Mouse (Mus musculus): ENCODE data around the gene Fam83f.
A peak's percentile ranks its signal among the peaks of the same experiment; 100 is the strongest.
"Not testable (repeated sequence)": the region's sequence is repeated elsewhere in the genome, so short reads cannot be mapped to it uniquely, and the experiment has no call there.

The Fam83f gene

DNA sequence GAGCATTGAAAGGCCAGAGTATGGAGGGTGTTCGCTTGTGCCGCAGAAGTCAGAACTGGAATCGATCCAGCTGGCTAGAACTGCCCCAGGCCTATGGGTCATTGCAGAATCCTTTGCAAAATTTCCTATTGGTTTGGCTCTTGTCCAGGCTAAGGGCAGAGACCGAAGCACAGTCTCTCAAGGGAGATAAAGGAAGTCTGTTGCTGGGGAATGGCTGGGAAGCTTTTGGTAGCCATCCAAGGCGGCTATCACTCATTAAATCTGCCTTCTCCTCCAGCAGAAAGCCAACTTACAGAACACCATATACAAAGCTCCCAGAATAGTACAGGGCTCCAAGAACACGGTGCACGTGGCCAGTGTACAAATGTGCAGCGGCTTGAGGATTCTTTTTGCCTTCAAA lies 35.4 kb downstream of the Fam83f start:
- DNase-seq = no peak

DNA sequence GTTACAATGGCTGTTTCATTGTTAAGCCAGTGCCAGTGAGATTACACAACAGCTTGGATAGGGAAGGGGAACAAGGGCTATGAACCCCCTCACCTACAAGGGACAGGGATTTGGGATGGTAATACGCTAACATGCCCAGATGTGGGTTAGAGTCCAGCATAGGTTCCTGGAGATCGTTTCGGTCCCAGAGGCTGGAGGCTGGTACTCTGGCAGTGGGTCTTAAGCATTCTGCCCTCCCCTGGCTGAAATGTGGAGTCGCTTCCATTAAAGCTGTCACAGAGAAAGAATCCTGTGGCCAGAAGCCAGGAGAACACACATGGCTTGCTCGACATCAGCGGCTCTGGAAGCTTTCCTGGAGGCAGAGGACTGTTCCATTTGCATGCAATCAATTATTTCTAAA lies 37.9 kb downstream of the Fam83f start:
- DNase-seq = no peak

- no peak for DNase-seq
Observed at GRCm38 (mm10) chr15:80710257-80710607, 38.6 kb downstream of the Fam83f start.

DNA sequence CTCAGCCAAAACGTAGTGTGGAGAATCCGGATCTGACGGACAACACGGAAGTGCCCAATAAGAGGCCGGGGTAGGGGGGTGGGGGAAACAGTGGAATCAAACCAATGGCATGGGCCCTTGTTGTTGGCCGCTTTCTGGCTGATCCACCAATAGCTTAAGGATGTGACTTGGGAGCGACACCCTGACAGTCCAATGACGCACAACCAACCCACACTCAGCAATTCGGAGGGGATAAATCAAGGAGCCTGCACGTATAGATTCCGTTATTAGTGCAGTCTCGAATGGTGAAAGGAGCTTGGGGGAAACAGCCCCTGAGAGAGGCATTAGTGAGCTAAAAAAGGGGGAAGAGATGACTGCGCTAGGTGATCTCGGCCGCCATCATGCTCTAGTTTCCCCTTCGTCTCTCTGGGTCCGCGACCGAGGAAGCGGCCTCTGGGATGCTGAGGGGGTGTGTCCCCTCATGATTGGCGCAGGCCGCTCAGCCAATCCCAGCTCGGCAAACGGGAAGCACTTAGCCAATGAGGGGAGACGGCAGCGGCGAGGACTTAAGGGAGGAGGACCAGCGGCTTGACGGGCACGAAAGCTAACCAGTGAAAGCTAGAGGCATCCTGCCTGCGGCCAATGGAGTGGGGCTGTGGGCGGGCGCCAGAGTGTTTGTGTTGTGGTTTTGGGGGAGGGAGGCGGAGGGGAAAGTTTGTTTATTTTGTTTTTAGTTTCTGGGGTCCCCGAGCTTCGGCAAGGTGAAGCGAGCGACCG lies 39.1 kb downstream of the Fam83f start, which contains the start of gene Tnrc6b:
TSS of gene Tnrc6b (plus strand) at position 706 of the 756 bp plus-strand sequence.
- peak; percentile 94 to 96 for DNase-seq

- peak; percentile 71 to 75 for DNase-seq
Observed at GRCm38 (mm10) chr15:80711401-80712151, 39.9 kb downstream of the Fam83f start.

DNA sequence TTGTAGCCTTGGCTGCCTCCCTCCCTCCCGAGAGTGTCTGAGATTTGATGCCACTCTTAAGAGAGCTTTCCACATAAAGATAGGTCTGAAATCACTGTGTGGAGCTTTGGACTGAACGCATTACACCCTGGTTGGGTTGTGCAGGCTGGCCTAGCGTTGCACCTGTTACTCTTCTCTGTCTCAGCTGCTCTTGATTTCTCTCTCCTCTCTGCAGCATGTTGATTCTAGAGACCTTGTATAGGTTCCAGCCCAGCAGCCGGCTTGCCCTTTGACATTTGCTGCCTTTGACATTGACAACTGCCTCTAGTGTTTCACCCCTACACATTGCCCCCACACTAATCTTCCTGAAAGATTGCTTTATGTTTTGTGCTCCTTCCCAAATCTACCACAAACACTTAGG lies 42.7 kb downstream of the Fam83f start:
- DNase-seq = no peak

DNA sequence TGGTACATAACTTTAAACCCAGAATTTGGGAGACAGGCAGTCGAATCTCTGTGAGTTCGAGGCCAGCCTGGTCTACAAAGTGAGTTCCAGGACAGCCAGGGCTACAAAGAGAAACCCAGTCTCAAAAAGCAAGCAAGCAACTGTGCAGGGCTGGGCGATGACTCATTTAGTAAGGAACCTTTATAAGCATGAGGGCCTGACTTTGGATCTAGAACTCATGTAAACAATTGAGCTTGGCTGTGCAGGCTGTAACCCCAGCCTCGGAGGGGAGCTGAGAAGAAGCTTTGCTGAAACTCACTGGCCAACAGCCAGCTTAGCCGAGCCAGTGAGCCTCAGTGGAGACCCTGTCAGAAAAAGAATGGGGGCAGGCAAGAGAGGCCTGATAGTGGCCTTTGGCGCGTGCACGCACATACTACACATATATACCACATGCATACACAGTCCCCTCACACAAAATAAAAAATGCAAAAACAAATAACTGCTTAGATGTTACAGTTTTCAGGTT lies 45.0 kb downstream of the Fam83f start:
- no peak for DNase-seq

GRCm38 (mm10) chr15:80717431-80717830 lies 45.8 kb downstream of the Fam83f start:
- no peak for DNase-seq

GRCm38 (mm10) chr15:80720249-80720648 lies 48.6 kb downstream of the Fam83f start:
- DNase-seq = no peak

GRCm38 (mm10) chr15:80721861-80722260 lies 50.2 kb downstream of the Fam83f start:
- DNase-seq = no peak

DNA sequence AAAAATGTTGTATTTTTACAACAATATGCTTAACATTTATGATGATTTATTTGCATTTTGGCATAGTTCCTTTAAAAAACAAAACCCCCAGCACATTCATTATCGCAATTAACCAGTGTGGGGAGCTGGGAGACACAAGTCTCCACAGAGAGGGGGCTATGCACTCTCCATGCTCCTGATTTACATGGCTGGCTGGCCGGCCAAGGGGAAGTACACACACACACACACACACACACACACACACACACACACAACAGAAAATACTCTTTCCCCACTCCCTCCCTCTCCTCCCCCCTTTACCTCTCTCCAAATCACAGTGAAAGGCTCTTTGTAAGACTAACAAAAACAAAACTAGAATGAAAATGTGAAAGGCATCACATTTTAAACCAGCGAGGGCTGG lies 50.7 kb downstream of the Fam83f start:
- DNase-seq = no peak

DNA sequence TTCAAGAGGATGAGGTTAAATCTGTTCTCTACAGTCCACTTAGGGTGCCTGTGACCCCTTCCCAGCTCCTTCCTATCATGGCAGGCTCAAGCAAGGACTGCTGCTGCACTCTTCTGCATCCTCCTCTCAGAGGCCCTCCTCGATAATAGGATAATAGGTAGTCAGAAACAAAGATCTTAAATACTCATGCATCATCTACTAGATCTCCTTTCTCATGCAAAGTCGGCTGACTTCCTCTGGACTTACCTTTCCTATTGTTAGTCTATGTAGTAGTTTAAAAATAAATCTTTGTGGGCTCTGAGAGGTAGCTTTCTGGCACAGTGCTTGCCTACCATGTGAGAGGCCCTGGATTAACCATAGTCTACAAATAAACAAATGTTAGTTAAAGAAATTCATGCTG lies 57.8 kb downstream of the Fam83f start:
- no peak for DNase-seq

- DNase-seq = no peak
Observed at GRCm38 (mm10) chr15:80731043-80731442, 59.4 kb downstream of the Fam83f start.

- no peak for DNase-seq
Observed at GRCm38 (mm10) chr15:80731511-80731910, 59.9 kb downstream of the Fam83f start.

- no peak for DNase-seq
Observed at GRCm38 (mm10) chr15:80732266-80733030, 60.8 kb downstream of the Fam83f start.

GRCm38 (mm10) chr15:80735300-80735699 lies 63.7 kb downstream of the Fam83f start:
- peak; percentile 25 to 26 for DNase-seq

DNA sequence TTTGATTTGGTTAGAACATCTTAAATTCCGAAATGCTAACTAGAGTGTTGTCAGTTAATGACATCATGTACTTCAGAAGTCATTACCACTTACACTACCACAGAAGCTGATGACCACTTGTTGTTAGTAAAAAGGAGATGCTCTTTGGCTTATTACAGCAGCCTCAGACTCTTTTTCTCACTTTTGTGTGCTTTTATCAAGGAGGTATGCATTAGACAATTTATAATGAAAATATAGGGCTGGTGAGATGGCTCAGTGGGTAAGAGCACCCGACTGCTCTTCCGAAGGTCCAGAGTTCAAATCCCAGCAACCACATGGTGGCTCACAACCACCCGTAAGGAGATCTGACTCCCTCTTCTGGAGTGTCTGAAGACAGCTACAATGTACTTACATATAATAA lies 64.1 kb downstream of the Fam83f start:
- not testable (repeated sequence) for DNase-seq

DNA sequence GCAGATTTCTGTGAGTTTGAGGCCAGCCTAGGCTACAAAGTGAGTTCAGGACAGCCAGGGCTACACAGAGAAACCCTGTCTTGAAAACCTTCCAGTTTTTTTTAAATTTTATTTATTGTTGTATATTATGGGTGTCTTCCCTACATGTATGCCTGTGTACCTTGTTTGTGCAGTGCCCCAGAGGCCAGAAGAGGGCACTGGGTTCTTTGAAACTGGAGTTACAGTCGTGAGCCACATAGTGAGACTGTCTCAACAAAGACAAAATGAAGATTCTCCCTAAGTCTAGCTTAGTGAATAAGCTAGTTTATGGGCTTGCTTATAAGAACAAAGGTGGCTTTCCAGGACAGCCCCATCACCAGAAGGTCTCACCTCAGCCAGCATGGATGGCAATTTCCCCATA lies 64.9 kb downstream of the Fam83f start:
- peak; percentile 18 to 29 for DNase-seq

- DNase-seq = no peak
Observed at GRCm38 (mm10) chr15:80738244-80738643, 66.6 kb downstream of the Fam83f start.

- DNase-seq = no peak
Observed at GRCm38 (mm10) chr15:80739972-80740371, 68.3 kb downstream of the Fam83f start.

DNA sequence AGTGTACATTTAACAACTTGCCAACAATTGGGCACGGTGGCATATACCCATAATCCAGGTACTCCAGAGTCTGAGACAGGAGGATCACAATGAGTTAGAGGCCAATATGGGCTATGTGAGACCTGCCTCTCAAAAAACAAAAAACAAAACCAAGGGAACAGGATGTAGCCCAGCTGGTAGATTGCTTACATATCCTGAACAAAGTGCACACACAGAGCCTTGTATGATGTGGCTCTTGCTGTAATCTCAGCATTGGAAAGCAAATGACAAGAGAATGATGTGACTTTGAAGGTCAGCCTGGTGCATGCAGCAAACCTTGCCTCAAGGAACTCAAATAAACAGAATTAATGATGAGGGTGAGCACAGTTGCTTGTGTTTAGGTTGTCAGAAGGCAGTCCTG lies 70.2 kb downstream of the Fam83f start:
- DNase-seq = no peak

- DNase-seq = peak; percentile 23 to 48
Observed at GRCm38 (mm10) chr15:80742991-80743474, 71.4 kb downstream of the Fam83f start.

- peak; percentile 48 to 61 for DNase-seq
Observed at GRCm38 (mm10) chr15:80743606-80744005, 72.0 kb downstream of the Fam83f start.
